Mouse (Mus musculus) hindbrain, embryonic 13.5 days (tissue): Measurements from ENCODE around the gene Triml2. TPM values are rescaled to one million over a fixed set of nuclear protein-coding genes. Genes with fewer than 3 reads are reported as not detected.

Experiments
- ATAC-seq: fragments of 200-750 bp; cut with Nextera tagmentation; 2 replicates; pipeline ENCODE4 v1.8.0; 2017; ENCODE audit warnings: moderate TSS enrichment; ENCODE audit not compliant: low FRiP score
- H3K27ac ChIP-seq: fragments of 300-500 bp; sonication (generic); 2 replicates; pipeline ENCODE4 v1.5.1; 2015; ENCODE audit warnings: inconsistent platforms, mild to moderate bottlenecking, moderate library complexity
- H3K27me3 ChIP-seq: fragments of 300-500 bp; sonication (generic); 2 replicates; pipeline ENCODE4 v1.6.1; 2015; ENCODE audit warnings: mild to moderate bottlenecking, inconsistent platforms
- H3K36me3 ChIP-seq: fragments of 300-500 bp; sonication (generic); 2 replicates; pipeline ENCODE4 v1.6.1; 2015; ENCODE audit warnings: mild to moderate bottlenecking, inconsistent platforms
- H3K4me1 ChIP-seq: fragments of 300-500 bp; sonication (generic); replicated peaks from 2 replicates; pipeline ENCODE4 v1.6.1; 2015; ENCODE audit warnings: inconsistent platforms
- H3K4me2 ChIP-seq: fragments of 300-500 bp; sonication (generic); 2 replicates; pipeline ENCODE4 v1.6.1; 2015; ENCODE audit warnings: inconsistent platforms, mild to moderate bottlenecking, moderate library complexity
- H3K4me3 ChIP-seq: fragments of 300-500 bp; sonication (generic); 2 replicates; pipeline ENCODE4 v1.5.1; 2015; ENCODE audit warnings: mild to moderate bottlenecking, inconsistent platforms
- H3K9ac ChIP-seq: fragments of 300-500 bp; sonication (generic); 2 replicates; pipeline ENCODE4 v1.6.1; 2015; ENCODE audit warnings: mild to moderate bottlenecking, inconsistent platforms
- H3K9me3 ChIP-seq: fragments of 300-500 bp; sonication (generic); 2 replicates; pipeline ENCODE4 v1.6.1; 2016; ENCODE audit warnings: inconsistent platforms
- WGBS: fragments of 180-500 bp; shearing (Covaris S2); methylation state at CpG from one replicate; pipeline ENCODE4 v1.1.7; 2015; 5-methylcytosine and 5-hydroxymethylcytosine counted together
- polyA plus RNA-seq: library from polyadenylated mRNA; unstranded; fragments of >200 nt; fragmentation: Nextera tagmentation; extraction: Ambion mirVana; gene quantifications from 2 replicates; pipeline ENCODE4 v1.2.1, GENCODE M21; 2015

The Triml2 gene
- polyA plus RNA-seq, 1 experiment from 2014 or later, result not detected

- no peak overlapping the region for H3K4me2 ChIP-seq
- H3K9ac ChIP-seq, result no peak overlapping the region
- no peaks in the 10 kb centered on the region for H3K27me3 ChIP-seq
- no peaks in the 10 kb centered on the region for H3K9me3 ChIP-seq
- H3K4me3 ChIP-seq, result no peak overlapping the region
- WGBS, result 87% methylated on average over 3 of the region's 3 CpGs
- no peak overlapping the region for H3K27ac ChIP-seq
- no peaks in the 10 kb centered on the region for H3K36me3 ChIP-seq
- ATAC-seq, result no peak
- H3K4me1 ChIP-seq, result no peaks in the 10 kb centered on the region
Measured at GRCm38 (mm10) chr8:43243326-43243725, 63.0 kb downstream of the Triml2 start.

Other genes starting within 250 kb of the Triml2 start
- gene Triml1, start 39.1 kb upstream of the Triml2 start, polyA plus RNA-seq, result not detected in 2 replicates
- gene Zfp42, start 126.4 kb downstream of the Triml2 start, polyA plus RNA-seq, result not detected in 2 replicates